Mouse (Mus musculus) layer of hippocampus, adult 2 months (tissue): Measurements from ENCODE around the gene Zeb2. TPM values are rescaled to one million over a fixed set of nuclear protein-coding genes. Genes with fewer than 3 reads are reported as not detected.
A peak's percentile ranks its signal among the peaks of the same experiment; 100 is the strongest.

ENCODE experiments used
- DNase-seq, 2 experiments: peaks; one replicate each; pipeline ENCODE4 v3.0.0; 2022; ENCODE audit warnings: low spot score in 2 of 2
- H3K27ac ChIP-seq: fragments of 200-600 bp; 2 replicates; pipeline ENCODE4 v1.8.1; 2022
- H3K4me3 ChIP-seq: fragments of 200-600 bp; 2 replicates; pipeline ENCODE4 v1.8.1; 2022; ENCODE audit warnings: mild to moderate bottlenecking
- CTCF ChIP-seq: fragments of 200-600 bp; conservative IDR thresholded peaks from 2 replicates; pipeline ENCODE4 v1.8.1; 2022; ENCODE audit warnings: antibody characterized with exemption, mild to moderate bottlenecking, moderate library complexity
- total RNA-seq, 2 experiments: library from RNA; stranded (reverse); gene quantifications; 2 replicates each; pipeline ENCODE4 v1.2.3; 2021

Gene Zeb2
- total RNA-seq, 2 experiments from 2014 or later, result 430 to 443 TPM

GRCm38 (mm10) chr2:45109161-45109950 lies 7.8 kb downstream of the Zeb2 start:
- Histone ChIP-seq H3K27ac (peak overlapping the region; percentile 100), H3K4me3 (peak overlapping the region; percentile 80)
- DNase-seq, result no peak
- TF ChIP-seq CTCF, result no peak

- Histone ChIP-seq H3K4me3 (peak overlapping the region; percentile 80), H3K27ac (peak overlapping the region; percentile 100)
- no peak for DNase-seq
- no peak for TF ChIP-seq CTCF
These were observed 8.6 kb downstream of the Zeb2 start for GRCm38 (mm10) chr2:45108521-45109091.

GRCm38 (mm10) chr2:45107555-45107954 lies 9.6 kb downstream of the Zeb2 start:
- peak overlapping the region; percentile 100 for H3K27ac ChIP-seq
- DNase-seq, result no peak
- H3K4me3 ChIP-seq, result peak overlapping the region; percentile 80
- TF ChIP-seq CTCF, result no peak

- H3K4me3 ChIP-seq, result peak overlapping the region; percentile 51
- DNase-seq, result no peak
- peak overlapping the region; percentile 91 for H3K27ac ChIP-seq
- TF ChIP-seq CTCF, result no peak
These were observed 11.0 kb downstream of the Zeb2 start for GRCm38 (mm10) chr2:45105922-45106851.

- DNase-seq, result no peak
- peak overlapping the region; percentile 91 for H3K27ac ChIP-seq
- peak overlapping the region; percentile 51 for H3K4me3 ChIP-seq
- no peak for TF ChIP-seq CTCF
These were observed 11.9 kb downstream of the Zeb2 start for GRCm38 (mm10) chr2:45105281-45105721.

- DNase-seq, result no peak
- H3K27ac ChIP-seq, result peak overlapping the region; percentile 91
- TF ChIP-seq CTCF, result peak; percentile 21; the same call in 1 of the 2 replicates
- peak overlapping the region; percentile 49 for H3K4me3 ChIP-seq
These were observed 12.6 kb downstream of the Zeb2 start for GRCm38 (mm10) chr2:45104511-45105055.

GRCm38 (mm10) chr2:45104066-45104465 lies 13.1 kb downstream of the Zeb2 start:
- peak overlapping the region; percentile 49 for H3K4me3 ChIP-seq
- H3K27ac ChIP-seq, result peak overlapping the region; percentile 91
- TF ChIP-seq CTCF, result no peak
- DNase-seq, result no peak

- DNase-seq, result peak in 1 of 2 experiments; percentile 13
- peak overlapping the region; percentile 91 for H3K27ac ChIP-seq
- peak overlapping the region; percentile 43 for H3K4me3 ChIP-seq
- TF ChIP-seq CTCF, result no peak
These were observed 13.9 kb downstream of the Zeb2 start for GRCm38 (mm10) chr2:45103021-45103983.

- DNase-seq, result no peak
- no peak for TF ChIP-seq CTCF
- Histone ChIP-seq H3K4me3 (peak overlapping the region; percentile 9; the same call in 1 of the 2 replicates), H3K27ac (peak overlapping the region; percentile 91)
These were observed 15.0 kb downstream of the Zeb2 start for GRCm38 (mm10) chr2:45102191-45102638.

GRCm38 (mm10) chr2:45101586-45101985 lies 15.6 kb downstream of the Zeb2 start:
- TF ChIP-seq CTCF, result no peak
- Histone ChIP-seq H3K27ac (peak overlapping the region; percentile 89), H3K4me3 (peak overlapping the region; percentile 2; the same call in 1 of the 2 replicates)
- no peak for DNase-seq

- no peak for TF ChIP-seq CTCF
- Histone ChIP-seq H3K4me3 (peak overlapping the region; percentile 31; the same call in 1 of the 2 replicates), H3K27ac (peak overlapping the region; percentile 89)
- DNase-seq, result no peak
These were observed 16.2 kb downstream of the Zeb2 start for GRCm38 (mm10) chr2:45101040-45101439.
